Mouse (Mus musculus) Patski (cell line): ENCODE results near the gene Was. TPM values are rescaled to one million over a fixed set of nuclear protein-coding genes. Genes with fewer than 3 reads are reported as not detected.
A peak's percentile ranks its signal among the peaks of the same experiment; 100 is the strongest.
"Not testable (repeated sequence)": the region's sequence is repeated elsewhere in the genome, so short reads cannot be mapped to it uniquely, and the experiment has no call there.

Source experiments
- ATAC-seq: fragments of 100-300 bp; one replicate; pipeline ENCODE4 v1.8.0; 2021
- CTCF ChIA-PET: fragments of 350-600 bp; sonication (Branson Sonifier 250); formaldehyde crosslinking; loops from one replicate; lab custom pipeline; 2022; ENCODE audit warnings: inconsistent platforms; lab: Charles Lee
- POLR2A ChIA-PET: fragments of 350-600 bp; sonication (Branson Sonifier 250); formaldehyde crosslinking; loops from one replicate; lab custom pipeline; 2022; ENCODE audit warnings: antibody characterized with exemption, inconsistent platforms; lab: Charles Lee
- DNase-seq: peaks from one replicate; pipeline ENCODE4 v3.0.0-alpha.2; 2011; ENCODE audit warnings: low read depth, low spot score
- H3K27me3 ChIP-seq: fragments of 371-371 bp; one replicate; pipeline ENCODE4 v1.5.1; 2021
- CTCF ChIP-seq: fragments of 100-300 bp; IDR thresholded peaks from one replicate; pipeline ENCODE4 v1.5.1; 2021
- in situ Hi-C: fragments of 300-500 bp; cut with MboI; formaldehyde crosslinking; loops from 3 replicates; pipeline ENCODE4 v1.11.1; 2018; ENCODE audit warnings: low pct_unique_long_range_greater_than_20kb, mixed read lengths
- polyA plus RNA-seq: library from polyadenylated mRNA; unstranded; gene quantifications from one replicate; pipeline ENCODE4 v1.2.3, GENCODE M21; 2021

Gene Was
- polyA plus RNA-seq, 1 experiment from 2014 or later: 0.10 TPM

DNA sequence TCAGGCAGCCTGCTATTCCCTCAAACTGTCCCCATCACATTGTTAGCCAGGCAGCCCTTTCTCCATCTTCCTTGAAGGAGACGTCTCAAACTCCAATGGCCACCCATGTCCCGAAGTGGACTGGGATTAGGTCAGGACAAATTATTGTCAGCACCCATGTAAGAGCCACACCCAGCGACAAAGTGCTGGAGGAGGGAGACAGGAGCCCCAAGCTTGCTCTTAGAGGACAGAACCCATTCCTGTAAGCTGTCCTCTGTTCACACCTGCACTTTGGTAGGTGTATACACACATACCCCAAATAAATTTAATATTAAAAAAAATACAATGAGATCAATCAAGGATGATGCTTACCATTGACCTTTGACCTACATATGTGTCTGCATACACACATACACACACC lies 15.2 kb downstream of the Was start:
- CTCF ChIA-PET: no interaction called here
- ATAC-seq: no peak

DNA sequence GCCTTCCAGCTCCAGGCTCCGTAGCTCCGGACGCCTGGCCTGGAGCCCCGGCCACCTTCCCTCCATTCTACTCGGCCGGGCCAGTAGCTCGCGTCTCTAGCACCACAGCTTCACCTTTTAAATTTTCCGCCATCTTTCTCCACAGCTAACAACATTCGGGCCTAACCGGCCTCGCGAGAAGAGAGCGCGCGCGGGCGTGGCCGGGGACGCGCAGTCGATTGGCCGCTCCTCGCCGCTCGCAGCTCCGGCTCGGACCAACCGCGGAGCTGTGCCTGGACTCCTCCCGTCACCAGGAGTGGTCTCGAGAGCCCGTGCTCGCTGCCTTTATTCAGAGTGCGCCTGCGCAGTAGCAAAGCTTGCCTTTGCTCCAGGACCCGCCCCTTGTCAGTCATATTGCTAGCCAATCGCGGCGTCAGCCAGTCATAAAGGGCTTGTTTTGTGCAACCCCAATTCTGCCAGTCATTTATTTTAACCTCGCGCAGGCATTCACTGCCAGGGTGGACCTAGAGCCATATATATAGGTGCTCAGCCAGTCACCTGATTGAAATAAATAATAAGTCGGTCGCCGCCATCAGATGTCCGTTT lies 15.8 kb downstream of the Was start, which contains the start of gene Suv39h1:
Gene Suv39h1 (minus strand): TSS at position 331 of the 585 bp plus-strand sequence.
- CTCF ChIA-PET: no interaction called here
- H3K27me3 ChIP-seq: peaks cover 14% of the 10 kb centered on the region
- POLR2A ChIA-PET: no interaction called here
- in situ Hi-C loops: no loop called here
- DNase-seq (peak; percentile 64), ATAC-seq (peak; percentile 96)
- TF ChIP-seq CTCF: no peak

More for the DNA sequence above, 15.2 kb downstream of the Was start:
- no peak for TF ChIP-seq CTCF
- in situ Hi-C loops: no loop called here
- POLR2A ChIA-PET: no interaction called here
- no peak for DNase-seq
- H3K27me3 ChIP-seq: peaks cover 14% of the 10 kb centered on the region

DNA sequence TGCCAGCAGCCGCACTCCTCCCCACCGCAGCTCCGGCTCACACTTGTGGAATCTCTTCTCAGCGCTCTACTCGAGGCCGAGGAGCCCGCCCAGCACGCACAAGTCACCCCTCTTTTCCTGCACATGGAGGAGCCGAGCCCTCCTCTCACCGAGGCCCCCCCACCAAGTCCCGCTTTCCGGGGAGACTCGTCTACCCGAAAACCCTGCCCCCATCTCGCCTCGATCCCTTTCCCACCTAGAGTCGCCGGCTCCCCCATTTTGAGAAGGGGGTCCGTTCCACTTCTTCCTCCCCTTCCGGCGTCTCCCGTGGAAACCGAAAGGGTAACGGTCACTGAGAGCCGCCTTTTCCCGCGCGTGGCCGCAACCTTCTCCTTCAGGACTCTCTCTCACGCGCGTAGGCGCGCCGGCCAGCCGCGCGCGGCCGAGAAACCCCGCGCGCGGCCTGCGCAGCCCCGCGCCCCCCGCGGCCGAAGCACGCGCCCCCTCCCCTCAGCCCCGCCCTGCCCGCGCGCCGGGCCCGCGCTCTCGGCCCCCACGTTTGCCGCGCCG lies 16.3 kb downstream of the Was start:
- ATAC-seq: no peak
- no peak for TF ChIP-seq CTCF
- in situ Hi-C loops: no loop called here
- CTCF ChIA-PET: no interaction called here
- peaks cover 14% of the 10 kb centered on the region for H3K27me3 ChIP-seq
- POLR2A ChIA-PET: no interaction called here
- no peak for DNase-seq

DNA sequence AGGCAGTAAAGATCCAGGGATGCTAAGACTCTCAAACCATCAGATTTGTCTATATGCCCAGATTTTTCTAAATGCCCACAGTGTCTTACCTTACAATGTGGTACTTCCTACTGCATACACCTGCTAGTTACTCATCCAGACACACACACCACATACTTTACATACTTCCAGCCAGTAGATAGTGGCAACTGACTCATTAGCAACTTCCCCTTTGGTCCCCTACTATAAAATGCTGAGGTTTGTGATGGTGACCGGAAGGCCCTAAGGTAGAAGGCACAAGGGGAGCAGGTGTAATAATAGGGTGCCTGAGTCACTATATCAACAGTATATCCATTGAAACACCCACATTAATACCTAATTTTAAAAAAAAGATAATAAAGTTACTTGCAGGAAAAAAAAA lies 21.1 kb downstream of the Was start:
- CTCF ChIA-PET: no interaction called here

DNA sequence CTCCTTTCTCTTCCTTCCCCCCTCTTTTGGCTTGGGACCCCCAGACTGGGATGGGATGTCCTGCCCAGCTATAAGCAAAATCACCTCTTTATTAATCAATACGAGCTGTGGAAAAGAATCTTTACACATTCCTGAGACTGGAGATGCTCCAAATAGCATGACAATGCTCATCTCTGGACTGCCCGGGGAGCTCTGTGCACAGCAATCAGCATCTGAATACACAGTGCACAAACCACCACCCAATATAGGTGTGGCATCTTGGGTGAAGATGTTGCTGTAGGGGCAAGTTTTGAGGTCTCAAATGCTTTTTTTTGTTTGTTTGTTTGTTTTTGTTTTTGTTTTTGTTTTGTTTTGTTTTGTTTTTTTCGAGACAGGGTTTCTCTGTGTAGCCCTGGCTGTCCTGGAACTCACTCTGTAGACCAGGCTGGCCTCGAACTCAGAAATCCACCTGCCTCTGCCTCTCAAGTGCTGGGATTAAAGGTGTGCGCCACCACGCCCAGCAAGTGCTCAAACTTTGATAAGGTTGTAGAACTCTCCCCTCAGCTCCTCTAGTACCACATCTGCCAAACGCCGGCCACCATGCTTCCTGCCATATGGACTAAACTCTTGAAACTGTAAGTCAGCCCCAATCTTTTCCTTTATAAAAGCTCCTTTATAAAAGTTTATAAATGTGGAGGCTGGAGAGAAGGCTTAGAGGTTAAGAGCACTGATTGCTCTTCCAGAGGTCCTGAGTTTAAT lies 39.1 kb downstream of the Was start:
- CTCF ChIA-PET: interaction anchor here (1.1 kb wide), 1 partner anchor 137 kb away, joined by 3 read pairs; no protein-coding TSS in a partner anchor
- DNase-seq, ATAC-seq, POLR2A ChIA-PET, in situ Hi-C loops: not testable (repeated sequence)
- H3K27me3 ChIP-seq: peaks cover 10% of the 10 kb centered on the region

More for the DNA sequence above, 21.1 kb downstream of the Was start:
- in situ Hi-C loops: no loop called here
- no peak for TF ChIP-seq CTCF
- no peak for DNase-seq
- POLR2A ChIA-PET: no interaction called here
- H3K27me3 ChIP-seq: peaks cover 5% of the 10 kb centered on the region
- no peak for ATAC-seq

DNA sequence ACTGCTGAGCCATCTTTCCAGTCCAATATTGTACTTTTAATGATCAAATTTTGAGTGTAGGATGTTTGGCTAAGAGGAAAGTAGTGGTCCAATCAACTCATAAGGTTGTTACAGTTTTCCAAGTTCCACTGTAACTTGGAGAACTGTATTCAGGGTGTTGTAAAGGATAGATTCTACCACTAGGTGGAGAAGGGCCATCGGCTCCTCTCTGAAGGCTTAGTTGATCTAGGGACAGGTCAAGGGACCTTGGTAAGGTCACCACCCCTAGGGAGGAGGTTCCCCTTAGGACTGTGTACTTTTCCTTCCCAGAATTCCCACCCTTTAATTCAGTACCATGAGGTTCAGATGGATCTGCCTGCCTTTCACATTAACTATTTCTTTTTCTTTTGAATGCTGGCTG lies 57.3 kb downstream of the Was start:
- H3K27me3 ChIP-seq: no peaks in the 10 kb centered on the region
- ATAC-seq: no peak
- CTCF ChIA-PET: no interaction called here
- POLR2A ChIA-PET: no interaction called here
- TF ChIP-seq CTCF: no peak
- in situ Hi-C loops: no loop called here
- DNase-seq: no peak

Other genes starting within 250 kb of the Was start
- gene Otud5, start 249.1 kb downstream of the Was start, polyA plus RNA-seq: 83.0 TPM
- 11.6 TPM for gene Pim2, start 212.2 kb downstream of the Was start, polyA plus RNA-seq
- gene Slc35a2, start 206.5 kb downstream of the Was start, polyA plus RNA-seq: 52.7 TPM
- gene Pqbp1, start 191.2 kb downstream of the Was start, polyA plus RNA-seq: 71.3 TPM
- gene Timm17b, start 191.1 kb downstream of the Was start, polyA plus RNA-seq: 57.1 TPM
- not detected for gene Gm10491, start 182.7 kb downstream of the Was start, polyA plus RNA-seq
- not detected for gene Gm10490, start 181.0 kb downstream of the Was start, polyA plus RNA-seq
- gene Pcsk1n, start 170.7 kb downstream of the Was start, polyA plus RNA-seq: not detected
- not detected for gene Eras, start 161.9 kb downstream of the Was start, polyA plus RNA-seq
- 159 TPM for gene Hdac6, start 142.6 kb downstream of the Was start, polyA plus RNA-seq
- not detected for gene Gata1, start 112.4 kb downstream of the Was start, polyA plus RNA-seq
- 3.2 TPM for gene Glod5, start 72.0 kb downstream of the Was start, polyA plus RNA-seq
- 31.9 TPM for gene Suv39h1, start 15.7 kb downstream of the Was start, polyA plus RNA-seq
- gene Wdr13, start 42.4 kb upstream of the Was start, polyA plus RNA-seq: 66.1 TPM
- 255 TPM for gene Rbm3, start 55.4 kb upstream of the Was start, polyA plus RNA-seq
- 15.5 TPM for gene Tbc1d25, start 85.7 kb upstream of the Was start, polyA plus RNA-seq
- gene Ebp, start 103.0 kb upstream of the Was start, polyA plus RNA-seq: 51.1 TPM
- gene Porcn, start 116.0 kb upstream of the Was start, polyA plus RNA-seq: 13.8 TPM
- 38.1 TPM for gene Ftsj1, start 161.9 kb upstream of the Was start, polyA plus RNA-seq
- gene Slc38a5, start 180.6 kb upstream of the Was start, polyA plus RNA-seq: not detected
- gene Ssxb10, start 236.9 kb upstream of the Was start, polyA plus RNA-seq: not detected